10 mouse cellular contexts compared by ENCODE assay signal in the genomic region with DNA sequence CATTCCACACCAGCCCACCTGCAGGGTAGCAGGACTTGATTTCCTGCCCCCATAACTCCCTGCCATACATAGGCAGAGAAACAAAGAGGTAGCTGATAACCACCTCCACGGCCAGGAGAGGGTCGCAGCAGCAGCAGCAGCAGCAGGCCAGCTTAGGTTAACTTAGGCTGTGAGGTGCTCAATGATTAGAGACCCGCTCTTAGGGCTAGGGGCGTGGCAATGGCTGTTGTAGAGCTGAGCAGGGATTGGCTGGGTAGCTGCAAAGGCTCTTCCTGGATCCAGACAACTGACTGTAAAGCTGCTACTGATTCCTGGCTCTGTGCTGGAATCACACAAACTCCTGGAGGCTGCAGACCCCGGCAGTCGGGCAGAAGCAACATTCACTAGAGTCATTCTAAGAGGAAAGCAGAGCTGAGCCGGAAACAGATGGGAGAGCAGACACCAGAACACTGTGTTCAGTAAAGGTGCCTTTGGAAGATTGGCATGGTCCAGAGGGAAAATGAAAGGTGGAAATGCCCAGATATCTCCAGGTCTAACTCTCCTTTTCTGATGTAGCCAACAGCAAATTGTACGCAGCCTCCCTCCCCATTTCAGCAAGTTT. TPM values are rescaled to one million over a fixed set of nuclear protein-coding genes. Genes with fewer than 3 reads are reported as not detected.
DNase-seq lines count a peak whose midpoint lies in the region; ATAC-seq lines count a peak whose summit lies in the region.
"Had no signal": no experiment of that assay in that cellular context is flagged by ENCODE, and none has a peak within 500 bp of the region (broad histone marks: within the 10 kb centered on the region; RNA-seq: fewer than 3 reads in every experiment).

No protein-coding gene starts in this region.

- H3K9me3 ChIP-seq in megakaryocyte, embryonic 14.5 days, result no peaks in the 10 kb centered on the region
- no peaks in the 10 kb centered on the region for H3K9me3 ChIP-seq in hindbrain, embryonic 12.5 days (replicated peaks)
- H3K9me3 ChIP-seq in neural tube, embryonic 14.5 days (ENCODE audit: control insufficient read depth, low read length), result no peaks in the 10 kb centered on the region

- 0 out of 2 replicates have a peak overlapping the region, but pooled peaks have one; percentile 18 for H3K9ac ChIP-seq in hindbrain, embryonic 12.5 days
- H3K9ac ChIP-seq in neural tube, embryonic 14.5 days (replicated peaks; ENCODE audit: low read depth, low read length), result 0 out of 2 replicates have a peak overlapping the region, but pooled peaks have one; percentile 12
- H3K9ac ChIP-seq: liver, embryonic 14.5 days had no signal

- H3K4me3 ChIP-seq in megakaryocyte, embryonic 14.5 days (replicated peaks), result peak overlapping the region; percentile 70
- H3K4me3 ChIP-seq in hindbrain, embryonic 12.5 days, result no peak overlapping the region
- no peak overlapping the region for H3K4me3 ChIP-seq in neural tube, embryonic 14.5 days (ENCODE audit: low read depth, low read length)

- H3K27me3 ChIP-seq in megakaryocyte, embryonic 14.5 days (replicated peaks), result no peaks in the 10 kb centered on the region
- no peaks in the 10 kb centered on the region for H3K27me3 ChIP-seq in hindbrain, embryonic 12.5 days
- H3K27me3 ChIP-seq in neural tube, embryonic 14.5 days (ENCODE audit: control insufficient read depth, insufficient read depth, low read length), result no peaks in the 10 kb centered on the region

- no peak for ATAC-seq in cerebellum, adult (ENCODE audit: insufficient number of reproducible peaks, low FRiP score, low TSS enrichment)
- ATAC-seq in megakaryocyte, adult 5-6 weeks (ENCODE audit: poor library complexity, severe bottlenecking), result no peak
- ATAC-seq in hindbrain, embryonic 12.5 days (ENCODE audit: low FRiP score), result no peak
- no peak for ATAC-seq in neural tube, embryonic 14.5 days (ENCODE audit: low read depth)

- peak; percentile 47 for DNase-seq in cerebellum, adult 9-11 months
- DNase-seq in Muller cell, postnatal 12 days (ENCODE audit: inconsistent ontology term), result no peak
- DNase-seq in urinary bladder, adult 2 months (ENCODE audit: low spot score), result no peak
- DNase-seq: B cell, adult 2 months had no signal

- WGBS in hindbrain, embryonic 12.5 days, result 26% methylated on average over 8 of the region's 8 CpGs
- 18% methylated on average over 8 of the region's 8 CpGs for WGBS in neural tube, embryonic 14.5 days

- peaks cover 95% of the 10 kb centered on the region for H3K4me1 ChIP-seq in megakaryocyte, embryonic 14.5 days
- peaks cover 59% of the 10 kb centered on the region for H3K4me1 ChIP-seq in hindbrain, embryonic 12.5 days
- peaks cover 36% of the 10 kb centered on the region for H3K4me1 ChIP-seq in neural tube, embryonic 14.5 days (ENCODE audit: control insufficient read depth, insufficient read depth, low read length)

- peaks cover 3% of the 10 kb centered on the region for H3K36me3 ChIP-seq in megakaryocyte, embryonic 14.5 days (replicated peaks; ENCODE audit: low read length)
- H3K36me3 ChIP-seq in hindbrain, embryonic 12.5 days, result no peaks in the 10 kb centered on the region
- no peaks in the 10 kb centered on the region for H3K36me3 ChIP-seq in neural tube, embryonic 14.5 days (ENCODE audit: control insufficient read depth, insufficient read depth, low read length)

- H3K4me2 ChIP-seq in hindbrain, embryonic 12.5 days (replicated peaks), result 0 out of 2 replicates have a peak overlapping the region, but pooled peaks have one; percentile 6
- H3K4me2 ChIP-seq in neural tube, embryonic 14.5 days (ENCODE audit: low read depth, low read length), result no peak overlapping the region

- peak overlapping the region; percentile 70 for H3K27ac ChIP-seq in hindbrain, embryonic 12.5 days
- no peak overlapping the region for H3K27ac ChIP-seq in neural tube, embryonic 14.5 days (ENCODE audit: low read depth, low read length)
- H3K27ac ChIP-seq: liver, embryonic 14.5 days had no signal

RNA-seq across cellular contexts. Expression of a gene that starts 39.6 kb away (rescaled TPM):
- polyA plus RNA-seq in megakaryocyte, embryonic 14.5 days (2012; ENCODE audit: insufficient read depth, low replicate concordance), result 4.4 and 9.3 TPM in 2 replicates
- total RNA-seq in megakaryocyte, adult 5-6 weeks (2015), result 15.9 and 21.9 TPM in 2 replicates
- 84.3 and 87.5 TPM in 2 replicates for total RNA-seq in megakaryocyte, adult 5-6 weeks (2017)
- polyA plus RNA-seq in hindbrain, embryonic 12.5 days (2016; fragmentation: Nextera tagmentation; extraction: Ambion mirVana), result 29.0 and 33.5 TPM in 2 replicates
- 16.0 and 17.7 TPM in 2 replicates for polyA plus RNA-seq in neural tube, embryonic 14.5 days (2014; fragmentation: Nextera tagmentation; extraction: Ambion mirVana)
- polyA plus RNA-seq in urinary bladder, adult 2 months (2012; rRNA removed), result 21.0 and 23.2 TPM in 2 replicates
